Mouse (Mus musculus) spleen, postnatal 36 days (tissue): ENCODE data around the gene Vangl2.
A peak's percentile ranks its signal among the peaks of the same experiment; 100 is the strongest.
"Not testable (repeated sequence)": the region's sequence is repeated elsewhere in the genome, so short reads cannot be mapped to it uniquely, and the experiment has no call there.

ENCODE experiments used
- DNase-seq, 2 experiments: peaks; one replicate each; pipeline ENCODE4 v3.0.0; 2022; ENCODE audit warnings: low spot score in 2 of 2, mixed read lengths in 1 of 2

Gene Vangl2

DNA sequence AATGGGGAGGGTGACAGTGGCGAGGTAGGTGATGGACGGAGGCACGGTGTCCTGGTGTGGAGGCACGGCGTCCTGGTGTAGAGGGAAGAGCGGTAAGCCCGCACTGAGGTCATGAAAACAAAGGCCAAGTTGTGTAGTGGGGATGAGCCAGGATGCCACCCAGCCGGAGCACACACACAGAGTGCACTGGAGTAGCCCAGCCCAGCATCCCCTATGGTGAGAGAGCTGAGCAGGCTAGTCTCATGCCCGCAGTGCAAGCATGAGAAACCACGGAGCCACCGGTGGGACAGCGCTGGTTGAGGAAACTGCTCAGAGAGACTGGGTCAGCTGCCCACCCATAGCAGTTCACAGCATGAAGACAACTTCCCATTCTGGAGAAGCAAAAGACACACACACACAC is 26.6 kb downstream of the Vangl2 start:
- DNase-seq = no peak

DNA sequence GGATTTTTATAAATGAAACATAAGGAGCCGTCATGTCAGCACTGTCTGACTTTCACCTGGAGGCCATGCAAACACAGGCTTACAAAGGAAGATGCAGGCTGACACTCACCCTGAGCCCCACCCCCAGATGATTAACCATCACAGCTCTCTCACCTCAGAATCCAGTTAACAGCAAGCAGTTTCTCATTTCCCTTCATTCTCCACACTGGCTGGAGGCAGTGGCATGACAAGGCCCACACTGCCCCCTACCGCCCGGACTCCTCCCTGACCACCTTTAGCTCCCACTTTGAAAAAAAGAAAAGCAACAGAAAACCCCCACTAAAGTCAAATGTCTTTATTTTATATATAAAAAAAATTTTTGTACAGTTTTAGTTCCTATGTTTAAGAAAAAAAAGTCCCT is 27.6 kb downstream of the Vangl2 start:
- DNase-seq = peak; percentile 81 to 86

DNA sequence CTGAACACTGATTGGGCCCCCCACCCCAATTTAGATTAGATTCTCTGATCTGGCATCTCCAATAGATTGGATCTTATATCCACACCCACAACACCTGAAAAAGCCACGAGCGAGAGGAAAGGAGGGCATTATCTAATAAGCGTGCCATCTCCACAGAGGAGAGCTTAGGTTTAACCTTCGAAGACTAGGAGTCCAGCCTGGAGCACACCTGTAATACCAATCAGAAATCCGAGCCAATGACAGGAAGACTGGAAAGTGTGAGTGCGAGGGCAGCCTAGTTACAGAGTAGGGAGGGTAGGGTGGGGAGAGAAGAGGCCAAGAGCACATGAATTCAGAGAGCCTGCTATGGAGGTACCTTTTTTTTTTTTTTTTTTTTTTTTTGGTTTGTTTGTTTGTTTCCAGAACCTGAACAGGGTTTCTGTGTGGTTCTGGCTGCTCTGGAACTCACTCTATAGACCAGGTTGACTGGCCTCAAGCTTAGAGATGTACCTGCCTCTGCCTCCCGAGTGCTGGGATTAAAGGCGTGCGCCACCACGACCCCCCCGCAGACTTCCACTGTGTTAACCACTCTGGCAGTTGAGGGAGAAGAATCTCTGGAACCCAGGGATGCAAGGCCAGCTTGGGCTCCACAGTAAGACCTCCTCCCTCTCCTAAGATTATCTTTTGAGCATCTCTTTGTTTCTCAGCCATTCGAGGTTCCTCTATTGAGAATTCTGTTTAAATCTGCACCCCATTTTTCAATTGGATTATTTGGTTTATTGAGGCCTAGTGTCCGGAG is 29.2 kb downstream of the Vangl2 start:
- DNase-seq = no peak

DNA sequence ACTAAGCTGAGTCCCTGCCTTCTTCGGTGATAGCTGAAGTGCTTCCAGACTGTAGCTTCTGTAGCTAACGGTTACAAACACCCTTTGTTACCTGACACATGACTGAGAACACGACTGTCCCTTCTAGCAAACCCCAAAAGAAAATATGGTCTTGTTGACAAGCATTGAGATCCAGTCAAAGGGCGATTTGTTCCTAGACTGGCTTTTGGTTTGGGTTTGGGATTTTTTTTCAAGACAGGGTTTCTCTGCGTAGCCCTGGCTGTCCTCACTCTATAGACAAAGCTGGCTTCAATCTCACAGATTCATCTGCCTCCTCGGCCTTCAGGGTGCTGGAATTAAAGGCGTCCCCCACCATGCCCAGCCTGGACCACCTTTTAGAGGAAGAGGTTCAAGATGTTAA is 31.5 kb downstream of the Vangl2 start:
- no peak for DNase-seq

DNA sequence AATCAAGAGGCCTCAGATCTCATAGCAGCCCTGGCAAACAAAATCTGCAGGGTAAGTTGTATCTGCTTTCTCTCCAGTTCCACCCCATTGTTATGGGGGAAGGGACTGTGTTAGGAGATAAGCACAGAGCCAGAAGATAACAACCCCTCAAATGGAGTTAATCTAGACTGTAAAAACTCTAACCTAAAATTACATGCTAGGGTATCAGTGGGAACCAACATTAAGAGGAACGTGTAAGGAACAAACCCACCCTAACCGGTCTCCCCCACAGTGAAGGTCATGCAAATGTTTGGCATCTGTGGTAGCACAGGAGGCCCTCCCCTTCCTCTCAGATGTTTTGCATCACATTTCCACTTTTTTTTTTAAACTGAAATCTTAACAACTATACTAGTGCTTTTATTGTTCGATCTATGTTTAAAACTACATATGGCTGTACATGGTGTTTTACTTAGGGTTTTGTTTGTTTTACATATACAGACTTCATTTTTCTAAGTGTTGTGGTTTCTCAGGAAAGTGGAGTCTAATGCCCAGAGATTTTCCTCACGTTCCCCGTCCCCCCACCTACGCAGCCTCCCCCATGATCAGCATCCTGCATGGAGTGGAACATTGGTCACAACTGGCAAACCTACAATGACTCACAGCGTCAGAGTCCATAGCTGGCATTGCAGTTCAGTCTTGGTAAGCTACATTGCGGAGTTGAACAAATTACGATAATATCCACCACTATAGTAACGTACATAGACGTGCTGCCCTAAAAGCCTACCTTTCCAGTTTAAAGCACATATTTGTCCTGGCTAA is 33.1 kb downstream of the Vangl2 start:
- peak; percentile 70 to 77 for DNase-seq

DNA sequence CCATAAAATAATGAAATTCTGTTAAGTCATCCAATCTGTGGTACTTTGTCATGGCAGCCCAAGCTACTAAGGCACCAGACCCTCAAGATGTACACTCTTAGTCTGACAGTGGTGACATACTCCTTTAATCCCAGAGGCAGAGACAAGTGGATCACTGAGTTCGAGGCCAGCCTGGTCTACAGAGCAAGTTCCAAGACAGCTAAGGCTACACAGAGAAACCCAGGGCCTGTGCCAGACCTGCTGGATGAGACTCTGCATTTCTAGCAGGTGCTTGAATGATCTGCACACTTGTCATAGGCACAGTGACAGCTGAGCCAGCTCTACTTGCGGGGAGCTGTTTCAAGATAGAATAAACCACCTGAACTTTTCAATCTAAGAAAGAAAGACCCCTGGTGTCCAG is 33.7 kb downstream of the Vangl2 start:
- DNase-seq = no peak

DNA sequence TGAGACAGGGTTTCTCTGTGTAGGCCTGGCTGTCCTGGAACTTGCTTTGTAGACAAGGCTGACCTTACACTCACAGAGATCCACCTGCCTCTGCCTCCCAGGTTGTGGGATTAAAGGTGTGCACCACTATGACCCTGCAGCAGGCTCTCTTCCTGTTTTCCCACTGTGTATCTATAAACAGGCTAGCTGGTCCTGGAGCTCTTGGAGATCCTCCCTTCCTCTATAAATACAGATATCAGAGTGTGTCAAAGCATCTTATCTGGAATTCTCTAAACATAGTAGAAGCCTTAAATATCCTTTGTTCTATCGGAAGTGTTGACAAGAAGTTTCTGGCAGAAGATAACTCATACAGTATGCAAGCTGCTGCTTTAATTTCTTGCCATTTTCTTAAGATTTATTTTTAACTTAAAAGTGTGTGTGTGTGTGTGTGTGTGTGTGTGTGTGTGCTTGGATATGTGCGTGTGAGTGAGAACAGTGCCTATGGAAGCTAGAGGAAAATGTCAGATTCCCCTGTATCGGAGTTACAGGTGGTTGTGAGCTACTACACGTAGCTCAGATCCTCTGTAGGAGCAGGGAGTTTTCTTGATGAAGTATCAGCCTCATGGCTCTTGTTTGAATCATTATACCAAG is 35.2 kb downstream of the Vangl2 start:
- no peak for DNase-seq

DNA sequence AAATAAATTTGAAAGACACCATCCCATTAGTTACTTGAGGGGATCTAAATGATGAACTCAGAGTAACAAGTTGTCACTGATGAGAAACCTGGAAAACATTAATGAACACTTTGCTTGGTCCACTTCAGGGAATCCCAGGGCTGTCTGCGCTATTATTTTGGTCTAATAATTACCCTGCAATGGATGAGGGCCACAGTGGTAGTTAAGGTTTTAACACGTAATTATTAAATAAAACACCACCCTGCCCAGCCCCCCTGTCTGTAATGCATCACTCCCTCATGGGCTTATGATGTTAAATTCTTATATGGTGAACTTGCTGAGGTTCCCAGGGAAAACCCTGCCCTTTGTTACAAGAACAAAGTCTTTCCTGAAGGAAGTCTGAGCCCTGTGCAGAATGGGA is 36.4 kb downstream of the Vangl2 start:
- DNase-seq = no peak

DNA sequence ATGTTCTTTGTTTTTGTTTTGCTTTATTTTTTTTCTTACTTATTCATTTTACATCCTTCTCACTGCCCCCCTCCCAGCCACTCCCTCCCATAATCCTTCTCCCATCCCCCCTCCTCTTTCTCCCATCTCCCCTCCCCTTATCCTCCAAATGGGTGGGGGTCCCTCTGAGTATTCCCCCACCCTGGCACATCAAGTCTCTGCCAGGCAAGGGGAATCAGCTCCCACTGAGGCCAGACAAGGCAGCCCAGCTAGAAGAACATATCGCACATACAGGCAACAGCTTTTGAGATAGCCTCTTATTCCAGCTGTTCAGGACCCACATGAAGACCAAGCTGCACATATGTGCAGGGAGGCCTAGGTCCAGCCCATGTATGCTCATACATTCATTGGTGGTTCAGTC is 44.1 kb downstream of the Vangl2 start:
- no peak for DNase-seq

DNA sequence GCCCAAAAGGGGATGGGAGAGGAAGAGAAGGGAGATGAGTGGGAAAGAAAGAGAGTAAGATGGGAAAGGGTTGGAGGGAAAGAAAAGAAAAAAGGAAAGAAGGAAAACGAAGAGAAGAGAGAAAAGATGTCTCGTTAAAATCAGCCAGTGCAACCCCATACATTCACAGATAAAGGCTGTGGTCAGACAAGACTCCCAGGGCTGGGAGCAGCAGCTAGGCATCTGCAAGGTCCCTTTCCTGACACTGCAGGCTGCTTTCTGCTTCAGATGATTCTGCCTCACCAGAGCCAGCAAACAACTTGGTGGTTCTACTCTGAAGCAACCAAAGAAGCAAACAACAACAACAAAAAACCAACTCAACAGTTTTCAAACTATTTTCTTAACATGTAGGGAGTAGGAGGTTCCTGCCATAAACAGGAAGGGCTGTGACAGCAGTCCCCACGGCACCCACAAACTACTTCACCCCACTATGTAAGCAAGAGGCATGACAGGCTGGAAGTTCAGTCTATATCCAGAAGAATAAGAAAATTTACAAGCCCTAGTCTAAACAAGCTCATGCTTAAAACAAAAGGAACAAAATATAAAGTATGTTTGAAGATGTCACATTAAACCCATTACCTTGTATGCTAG is 44.8 kb downstream of the Vangl2 start:
- DNase-seq = no peak

DNA sequence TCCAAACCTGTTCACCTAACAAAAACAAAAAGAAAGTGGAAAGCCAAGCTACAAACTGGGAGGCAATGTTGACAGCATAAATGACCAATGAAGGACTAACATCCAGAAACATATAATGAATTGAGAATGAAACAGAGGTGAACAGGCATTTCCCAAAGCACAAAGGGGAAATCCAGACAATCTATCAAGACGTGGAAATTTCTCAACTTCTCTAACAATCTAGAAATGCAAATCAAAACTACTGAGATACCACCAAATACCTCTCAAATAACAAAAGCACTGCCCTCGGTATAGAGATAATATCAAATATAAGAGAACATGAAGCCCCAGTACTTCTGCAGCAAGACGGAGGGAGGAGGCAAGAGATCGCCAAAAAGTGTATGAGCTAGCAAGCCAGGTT is 45.5 kb downstream of the Vangl2 start:
- no peak for DNase-seq

DNA sequence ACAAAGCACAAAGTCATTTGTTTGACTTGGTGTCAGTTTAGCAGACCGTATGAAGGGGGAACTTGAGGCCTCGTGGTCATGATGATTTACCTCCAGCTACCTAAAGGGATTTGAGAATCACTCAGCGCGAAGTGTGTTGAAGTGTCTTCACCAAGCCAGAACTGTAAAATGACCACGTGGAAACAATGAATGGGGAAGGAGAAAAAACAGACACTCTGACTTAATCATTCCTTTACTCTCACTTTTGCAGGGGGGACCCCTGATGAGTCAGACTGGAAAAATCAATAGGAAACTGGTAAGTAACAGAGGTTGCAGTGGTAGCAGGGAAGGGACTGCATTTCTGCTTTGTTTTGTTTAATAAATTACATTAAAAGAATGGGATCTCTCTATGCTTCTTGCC is 46.1 kb downstream of the Vangl2 start:
- DNase-seq = peak; percentile 44 to 58

DNA sequence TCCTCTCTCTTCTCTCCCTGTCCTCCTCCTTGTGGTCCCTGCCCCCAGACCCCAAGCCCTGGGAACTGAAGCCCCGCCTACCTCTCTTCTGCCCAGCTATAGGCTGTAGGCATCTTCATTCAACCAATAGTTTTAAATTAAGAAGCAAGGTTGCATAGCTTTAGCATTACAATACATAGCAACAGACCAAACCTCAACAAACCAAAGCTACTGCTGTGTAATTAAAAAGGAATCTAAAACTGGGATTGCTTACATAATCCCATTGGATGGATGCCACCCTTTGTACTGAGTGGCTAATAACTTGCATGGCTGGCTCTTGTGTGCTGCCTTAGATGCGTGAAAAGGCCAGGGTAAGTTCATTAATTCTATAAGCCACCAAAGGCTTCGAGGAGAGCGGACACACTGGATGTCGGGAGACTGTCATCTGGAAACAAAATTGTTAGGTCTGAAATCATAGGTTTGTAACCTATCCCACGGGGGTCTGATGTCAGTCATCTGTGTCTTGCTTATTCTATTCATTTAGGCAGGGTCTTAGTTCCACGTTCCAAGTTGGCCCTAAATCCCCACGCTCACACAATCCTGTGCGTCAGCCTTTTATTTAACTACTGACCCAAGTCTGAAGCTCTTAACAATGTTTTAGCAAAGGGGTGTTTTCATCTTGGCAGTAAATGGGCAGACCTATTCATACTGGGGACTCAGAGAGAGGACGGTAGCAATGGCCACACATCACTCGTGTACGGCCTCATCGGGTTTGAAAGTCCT is 48.1 kb downstream of the Vangl2 start:
- no peak for DNase-seq

DNA sequence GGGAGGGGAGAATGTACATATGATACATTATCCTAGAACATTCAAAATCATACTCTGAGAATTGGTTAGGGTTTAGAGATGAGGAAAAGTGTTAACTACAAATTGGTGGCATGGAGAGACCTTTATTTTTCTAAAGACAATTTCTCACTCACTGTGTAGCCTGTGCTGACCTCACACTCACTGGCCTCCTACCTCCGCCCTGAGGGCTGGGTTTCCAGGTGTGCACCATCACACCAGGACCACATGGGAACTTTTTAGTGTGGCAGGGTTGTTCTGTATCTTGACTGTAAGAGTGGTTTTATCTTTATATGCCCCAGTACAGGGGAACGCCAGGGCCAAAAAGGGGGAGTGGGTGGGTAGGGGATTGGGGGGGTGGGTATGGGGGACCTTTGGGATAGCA is 50.4 kb downstream of the Vangl2 start:
- no peak for DNase-seq

DNA sequence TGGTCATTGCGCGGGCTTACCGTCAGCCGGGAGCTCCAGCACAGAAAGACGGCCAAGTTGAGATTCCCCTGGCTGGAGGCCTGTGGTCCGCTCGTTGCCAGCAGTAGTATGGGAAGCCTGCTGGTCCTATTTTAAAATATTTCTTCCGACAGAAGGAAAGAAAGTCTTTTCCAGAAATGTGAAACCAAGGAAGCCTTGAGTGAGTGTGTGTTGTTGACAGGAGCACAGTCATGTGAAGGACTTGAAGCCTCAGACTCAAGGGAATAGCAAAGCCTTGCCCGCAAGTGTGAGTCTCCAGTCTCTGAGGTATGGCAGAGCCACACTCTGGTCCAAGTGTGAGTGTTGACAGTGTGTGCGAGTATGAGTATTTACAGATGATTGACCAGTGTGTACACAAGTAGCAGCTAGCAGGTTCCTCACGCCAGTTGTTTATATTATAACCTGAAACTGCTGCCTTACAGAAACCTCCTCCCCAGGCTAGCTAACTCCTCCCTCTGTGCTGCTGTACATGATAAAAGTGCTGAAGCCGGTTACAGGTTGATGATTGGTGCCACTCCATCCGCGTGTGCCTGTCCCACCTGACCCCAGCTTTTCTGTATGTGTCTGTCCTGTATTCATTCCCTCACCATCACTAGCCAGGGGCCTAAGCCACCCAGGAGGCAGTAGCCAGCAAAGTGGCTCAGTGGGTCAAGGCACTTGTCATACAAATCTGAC is 51.3 kb downstream of the Vangl2 start:
- DNase-seq = no peak

DNA sequence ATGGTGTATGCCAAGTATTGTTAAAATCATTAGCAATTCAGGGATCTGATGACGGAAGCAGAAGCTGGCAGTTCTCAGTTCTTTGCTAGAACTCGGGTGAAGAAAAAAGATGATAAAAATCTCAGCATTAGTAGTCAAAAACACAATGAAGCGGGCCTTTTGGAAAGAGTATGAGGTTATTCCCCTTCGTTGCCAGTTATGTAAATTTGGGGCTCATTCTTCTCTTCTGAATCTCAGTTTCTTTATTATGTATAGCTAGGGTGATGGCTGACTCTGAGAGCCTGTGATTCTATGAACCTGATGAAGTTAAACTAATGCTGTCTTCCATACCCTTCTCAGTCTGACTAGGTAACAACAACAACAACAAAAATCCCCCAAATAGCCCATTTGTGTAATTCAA is 52.4 kb downstream of the Vangl2 start:
- no peak for DNase-seq

DNA sequence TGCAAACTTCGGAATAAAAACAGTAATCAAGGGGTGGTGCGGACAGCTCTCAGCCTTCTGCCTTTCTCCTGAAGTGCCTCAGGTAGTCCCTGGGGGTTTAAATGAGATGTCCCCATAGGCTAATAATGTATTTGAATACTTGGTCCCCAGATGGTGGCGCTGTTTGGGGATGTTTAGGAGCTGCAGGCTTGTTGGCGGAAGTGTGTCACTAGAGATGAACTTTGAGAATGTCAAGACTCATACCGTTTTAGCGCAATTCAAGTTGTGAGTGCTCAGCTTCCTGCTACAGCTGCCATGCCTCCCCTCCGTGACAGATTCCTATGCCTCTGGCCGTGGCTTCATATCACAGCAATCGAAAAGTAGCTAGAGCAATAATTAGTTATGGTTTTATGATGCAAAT is 52.9 kb downstream of the Vangl2 start:
- no peak for DNase-seq

DNA sequence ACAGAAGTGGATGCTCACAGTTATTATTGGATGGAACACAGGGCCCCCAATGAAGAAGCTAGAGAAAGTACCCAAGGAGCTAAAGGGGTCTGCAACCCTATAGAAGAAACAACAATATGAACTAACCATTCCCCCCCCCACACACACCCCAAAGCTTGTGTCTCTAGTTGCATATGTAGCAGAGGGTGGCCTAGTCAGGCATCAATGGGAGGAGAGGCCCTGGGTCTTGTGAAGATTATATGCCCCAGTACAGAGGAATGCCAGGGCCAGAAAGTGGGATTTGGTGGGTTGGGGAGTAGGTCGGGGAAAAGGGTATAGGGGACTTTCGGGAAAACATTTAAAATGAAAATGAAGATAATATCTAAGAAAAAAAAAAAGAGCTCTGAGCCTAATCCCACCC is 53.9 kb downstream of the Vangl2 start:
- DNase-seq = not testable (repeated sequence)

DNA sequence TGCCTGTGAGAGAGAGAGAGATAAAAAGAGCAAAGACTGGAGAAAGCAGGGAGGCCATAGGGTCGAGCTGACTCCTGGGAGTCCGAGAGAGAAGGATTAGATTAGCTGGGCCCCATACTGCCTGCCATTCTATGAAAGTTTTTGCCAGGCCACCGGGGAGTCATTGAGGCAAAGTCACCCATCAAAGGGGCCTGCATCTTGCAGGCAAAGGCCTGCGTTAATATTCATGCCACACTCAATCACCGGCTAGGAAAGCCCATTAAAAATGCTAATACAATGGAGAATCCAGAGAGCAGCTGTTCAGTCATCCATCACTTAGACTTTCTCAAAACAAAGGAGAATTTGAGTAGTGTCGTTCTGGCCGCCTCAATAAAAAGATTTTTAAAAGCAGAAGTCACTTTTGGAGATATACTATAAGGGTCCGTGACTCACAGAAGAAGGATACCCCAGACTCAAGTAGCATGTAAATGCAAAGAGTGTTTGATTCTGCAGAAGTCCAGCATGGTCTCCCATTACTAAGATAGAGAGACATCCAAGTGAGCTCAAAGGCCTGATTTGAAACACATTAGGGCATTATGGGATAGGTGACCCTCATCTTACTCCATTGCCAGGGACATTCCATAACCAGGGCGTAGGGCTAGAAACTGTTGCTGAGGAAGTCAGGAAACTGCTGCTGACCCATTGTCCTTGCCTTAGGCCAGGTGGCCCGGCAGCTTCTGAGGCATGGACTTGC is 57.2 kb downstream of the Vangl2 start:
- no peak for DNase-seq

DNA sequence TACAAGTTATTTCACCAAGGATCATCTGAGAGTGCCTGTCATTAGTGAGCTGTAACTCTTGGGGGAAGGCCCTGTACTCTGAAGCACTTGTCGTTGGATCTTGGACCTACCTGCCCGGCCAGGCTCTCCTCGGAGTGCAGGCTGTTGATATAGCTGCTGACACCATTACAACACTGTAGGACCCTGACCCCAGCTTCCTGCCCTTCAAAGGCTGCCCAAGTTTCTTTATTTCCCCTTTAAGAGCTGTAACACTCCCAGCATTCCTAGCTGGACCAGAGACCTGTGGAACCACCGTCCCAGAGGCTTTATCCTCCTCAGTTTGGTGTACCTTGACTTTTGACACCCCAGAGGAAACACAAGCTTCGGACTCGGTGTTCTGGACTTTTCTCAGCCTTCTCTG is 59.0 kb downstream of the Vangl2 start:
- DNase-seq = no peak
